Mouse (Mus musculus) liver, postnatal 0 days (tissue): Measurements from ENCODE around the gene Adamts7.

ENCODE experiments used
- CTCF ChIP-seq: sonication (generic); IDR thresholded peaks from 2 replicates; pipeline ENCODE4 v1.5.1; 2016; ENCODE audit warnings: antibody characterized with exemption, low read depth
- EP300 ChIP-seq: IDR thresholded peaks from 2 replicates; pipeline ENCODE4 v1.6.1; 2016; ENCODE audit warnings: antibody characterized with exemption, low read depth, mild to moderate bottlenecking

- TF ChIP-seq CTCF = no peak
- TF ChIP-seq EP300 = no peak
Observed at GRCm38 (mm10) chr9:90117234-90117633, 45.6 kb upstream of the Adamts7 start.
